Mouse (Mus musculus) forebrain, embryonic 11.5 days (tissue): ENCODE results near the gene Tiparp. TPM values are rescaled to one million over a fixed set of nuclear protein-coding genes. Genes with fewer than 3 reads are reported as not detected.

Experiments
- ATAC-seq: fragments of 200-750 bp; cut with Nextera tagmentation; replicated peaks from 2 replicates; pipeline ENCODE4 v1.8.0; 2017; ENCODE audit warnings: moderate TSS enrichment; ENCODE audit not compliant: low FRiP score
- DNase-seq: peaks from one replicate; pipeline ENCODE4 v3.0.0-alpha.2; 2017; ENCODE audit warnings: low spot score
- H3K27ac ChIP-seq: fragments of 300-500 bp; sonication (generic); 2 replicates; pipeline ENCODE4 v1.5.1; 2014; ENCODE audit warnings: low read depth, low read length
- H3K27me3 ChIP-seq: fragments of 300-500 bp; sonication (generic); 2 replicates; pipeline ENCODE4 v1.6.1; 2014; ENCODE audit warnings: mild to moderate bottlenecking, low read length, mixed read lengths; ENCODE audit not compliant: control insufficient read depth, insufficient read depth
- H3K36me3 ChIP-seq: fragments of 300-500 bp; sonication (generic); 2 replicates; pipeline ENCODE4 v1.6.1; 2014; ENCODE audit warnings: mild to moderate bottlenecking, low read length, moderate library complexity, mixed read lengths; ENCODE audit not compliant: control insufficient read depth, insufficient read depth
- H3K4me1 ChIP-seq: fragments of 300-500 bp; sonication (generic); replicated peaks from 2 replicates; pipeline ENCODE4 v1.6.1; 2014; ENCODE audit warnings: low read length, mixed read lengths; ENCODE audit not compliant: control insufficient read depth, insufficient read depth
- H3K4me2 ChIP-seq: fragments of 300-500 bp; sonication (generic); 2 replicates; pipeline ENCODE4 v1.6.1; 2014; ENCODE audit warnings: low read depth, mild to moderate bottlenecking, low read length, moderate library complexity, mixed read lengths; ENCODE audit not compliant: severe bottlenecking
- H3K4me3 ChIP-seq: fragments of 300-500 bp; sonication (generic); 2 replicates; pipeline ENCODE4 v1.5.1; 2014; ENCODE audit warnings: low read depth, low read length
- H3K9ac ChIP-seq: fragments of 300-500 bp; sonication (generic); 2 replicates; pipeline ENCODE4 v1.6.1; 2014; ENCODE audit warnings: low read length
- H3K9me3 ChIP-seq: fragments of 300-500 bp; sonication (generic); 2 replicates; pipeline ENCODE4 v1.6.1; 2016; ENCODE audit warnings: low read length, mixed read lengths; ENCODE audit not compliant: control insufficient read depth
- WGBS: fragments of 180-500 bp; shearing (Covaris S2); extraction: QIAGEN DNeasy Blood & Tissue Kit; methylation state at CpG from one replicate; pipeline ENCODE4 v1.1.7; 2014; 5-methylcytosine and 5-hydroxymethylcytosine counted together
- polyA plus RNA-seq: library from polyadenylated mRNA; unstranded; fragments of >200 nt; fragmentation: Nextera tagmentation; extraction: Ambion mirVana; gene quantifications from 2 replicates; pipeline ENCODE4 v1.2.1, GENCODE M21; 2014

Tiparp gene
- polyA plus RNA-seq, 1 experiment from 2014 or later, result 31.1 TPM

DNA sequence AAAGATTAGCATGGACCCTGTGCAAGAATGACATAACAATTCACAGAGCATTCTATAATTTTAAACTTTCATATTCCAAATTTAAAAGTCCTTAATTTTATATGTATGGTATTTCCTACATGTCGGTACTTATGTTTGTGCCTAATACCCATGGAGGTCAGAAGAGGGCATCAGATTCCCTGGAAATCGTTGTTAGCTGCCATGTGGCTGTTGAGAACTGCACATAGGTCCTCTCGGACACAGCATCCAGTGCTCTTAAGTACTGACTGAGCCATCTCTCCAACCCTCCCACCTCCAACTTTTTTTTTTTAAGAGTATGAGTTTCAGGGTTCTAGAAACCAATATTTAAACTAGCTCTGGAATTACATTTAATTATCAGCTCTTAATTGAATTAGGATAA is 2.5 kb upstream of the Tiparp start:
- Histone ChIP-seq H3K9ac (no peak overlapping the region), H3K36me3 (no peaks in the 10 kb centered on the region), H3K9me3 (no peaks in the 10 kb centered on the region), H3K4me1 (no peaks in the 10 kb centered on the region), H3K4me2 (no peak overlapping the region), H3K4me3 (no peak overlapping the region), H3K27ac (no peak overlapping the region), H3K27me3 (no peaks in the 10 kb centered on the region)
- DNase-seq (no peak), ATAC-seq (no peak)
- 85% methylated on average over 3 of the region's 3 CpGs for WGBS

DNA sequence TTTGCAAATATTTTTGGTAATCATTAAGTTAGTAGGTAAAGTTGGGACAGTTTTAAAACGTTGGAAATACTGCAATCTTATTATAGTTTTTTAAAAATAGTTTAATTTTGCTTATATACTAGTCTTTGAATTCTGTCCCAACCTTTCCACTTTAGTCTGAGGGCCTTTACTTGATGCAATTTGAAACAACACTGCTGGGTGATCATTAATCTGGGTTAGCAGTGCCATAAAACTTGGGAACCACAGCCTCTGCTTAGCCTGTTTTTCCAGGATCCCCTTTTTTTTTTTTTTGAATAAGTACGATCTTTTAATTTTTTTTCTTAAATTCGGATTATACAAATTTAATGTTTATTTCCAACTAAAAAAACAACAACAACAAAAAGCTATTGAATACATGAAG is 1.0 kb upstream of the Tiparp start:
- DNase-seq (no peak), ATAC-seq (no peak)
- Histone ChIP-seq H3K36me3 (no peaks in the 10 kb centered on the region), H3K4me2 (peak overlapping the region; percentile 53; the same call in 1 of the 2 replicates), H3K27ac (peak overlapping the region; percentile 96; the same call in 1 of the 2 replicates), H3K9me3 (no peaks in the 10 kb centered on the region), H3K9ac (peak overlapping the region; percentile 88; the same call in 1 of the 2 replicates), H3K4me1 (no peaks in the 10 kb centered on the region), H3K27me3 (no peaks in the 10 kb centered on the region), H3K4me3 (peak overlapping the region; percentile 89)
- 23% methylated on average over 3 of the region's 3 CpGs for WGBS

DNA sequence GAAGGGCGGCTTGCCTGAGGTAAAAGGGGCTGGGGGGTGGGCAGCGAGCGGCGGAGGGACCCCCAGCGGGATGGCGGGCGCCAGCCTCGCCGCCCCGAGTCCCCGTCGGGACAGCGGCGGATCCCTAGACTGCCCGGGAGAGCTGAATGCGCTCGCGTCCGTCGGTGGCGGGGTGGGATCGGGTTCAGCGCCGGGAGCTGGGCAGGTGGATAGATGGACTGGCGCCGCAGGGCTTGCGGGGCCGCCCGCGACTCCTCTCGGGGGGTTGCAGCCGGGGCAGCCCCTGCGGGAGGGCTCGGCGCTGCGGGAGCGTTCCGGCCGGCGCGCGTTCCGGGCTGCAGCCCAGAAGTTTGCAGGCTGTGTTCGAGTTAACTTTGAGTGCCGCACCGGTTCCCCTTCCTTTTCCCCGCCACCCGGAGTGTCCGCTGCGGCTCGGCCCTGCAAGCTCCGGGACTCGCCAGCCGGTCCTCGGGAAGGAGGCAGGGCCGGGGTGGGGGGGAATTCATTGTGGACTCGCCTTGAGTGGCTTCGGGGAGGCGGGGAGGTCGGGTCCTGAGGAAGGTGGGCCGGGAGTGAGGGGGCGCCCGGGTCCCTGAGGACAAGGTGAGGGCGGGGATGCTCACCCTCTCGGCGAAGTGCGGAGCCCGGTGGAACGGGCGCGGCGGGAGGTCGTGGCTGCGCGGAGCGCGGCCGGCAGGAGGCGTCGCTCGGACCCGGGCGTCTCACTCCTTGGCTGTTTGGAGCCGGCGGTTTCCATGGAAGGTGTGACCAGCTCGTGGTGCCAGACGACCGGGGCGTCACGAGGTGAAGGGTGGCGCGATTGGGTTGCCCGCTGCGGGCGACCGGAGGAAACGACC is 632 bp downstream of the Tiparp start:
- Histone ChIP-seq H3K9me3 (no peaks in the 10 kb centered on the region), H3K4me1 (no peaks in the 10 kb centered on the region), H3K4me2 (peak overlapping the region; percentile 70), H3K27ac (peak overlapping the region; percentile 96), H3K36me3 (no peaks in the 10 kb centered on the region), H3K27me3 (no peaks in the 10 kb centered on the region), H3K4me3 (peak overlapping the region; percentile 89), H3K9ac (peak overlapping the region; percentile 84)
- DNase-seq, result peak; percentile 88
- ATAC-seq, result peak; percentile 43
- under 1% methylated on average over 83 of the region's 97 CpGs for WGBS

DNA sequence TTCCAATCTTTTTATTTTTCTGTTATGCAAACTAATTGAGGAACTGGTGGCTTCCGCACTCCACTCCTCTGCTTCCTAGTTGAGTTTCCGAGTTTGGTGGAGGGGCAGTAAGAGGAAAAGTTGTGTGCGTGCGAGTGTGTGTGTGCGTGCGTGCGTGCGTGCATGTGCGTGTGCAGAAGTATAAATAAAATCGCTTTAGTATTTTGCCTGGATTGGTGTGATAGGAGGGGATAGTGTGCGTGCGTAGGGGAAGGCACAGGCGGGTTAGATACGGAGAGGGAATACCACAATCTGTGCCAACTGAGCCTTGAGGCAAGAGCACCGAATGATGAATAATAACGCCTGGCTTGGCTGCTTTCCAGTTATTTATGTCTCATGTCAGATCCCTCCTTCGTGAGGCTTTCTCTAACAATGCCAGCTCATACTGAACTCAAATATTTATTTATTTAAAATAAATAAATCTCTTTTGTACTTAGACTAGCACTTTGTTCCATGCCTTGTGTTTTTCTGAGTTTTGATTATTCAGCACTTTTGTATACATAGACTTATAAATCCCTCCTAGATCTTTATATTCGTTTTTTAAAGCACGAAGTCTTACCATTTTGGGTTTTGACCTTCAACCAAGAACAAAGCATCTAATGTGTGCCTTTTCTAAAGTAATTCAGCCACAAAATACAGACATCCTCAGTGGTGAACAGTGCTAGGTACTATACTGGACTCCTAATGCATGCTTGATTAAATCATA is 1.4 kb downstream of the Tiparp start:
- H3K4me3 ChIP-seq, result peak overlapping the region; percentile 89
- peak overlapping the region; percentile 70 for H3K4me2 ChIP-seq
- H3K4me1 ChIP-seq, result no peaks in the 10 kb centered on the region
- peak; percentile 3; the same call in 1 of the 2 replicates for ATAC-seq
- peak overlapping the region; percentile 84 for H3K9ac ChIP-seq
- H3K9me3 ChIP-seq, result no peaks in the 10 kb centered on the region
- H3K27me3 ChIP-seq, result no peaks in the 10 kb centered on the region
- no peak for DNase-seq
- WGBS, result 3% methylated on average over 19 of the region's 19 CpGs
- peak overlapping the region; percentile 96; the same call in 1 of the 2 replicates for H3K27ac ChIP-seq
- H3K36me3 ChIP-seq, result no peaks in the 10 kb centered on the region

DNA sequence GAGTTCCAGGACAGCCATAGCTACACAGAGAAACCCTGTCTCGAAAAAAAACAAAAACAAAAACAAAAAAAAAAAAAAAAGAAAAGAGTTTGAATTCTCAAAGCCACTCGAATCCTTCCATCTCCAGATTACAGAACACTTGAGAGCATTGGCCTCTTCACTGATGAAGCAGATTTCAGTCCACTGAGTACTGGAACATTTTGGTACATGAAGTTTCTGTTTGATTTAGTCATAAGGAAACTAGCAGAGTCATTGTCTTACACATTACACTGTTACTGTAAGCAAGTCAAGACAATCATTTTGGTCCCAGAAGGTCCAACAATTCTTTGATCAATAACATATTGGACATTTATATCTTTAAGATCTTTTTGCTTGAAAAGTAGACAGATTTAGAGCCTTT is 4.8 kb downstream of the Tiparp start:
- H3K36me3 ChIP-seq, result no peaks in the 10 kb centered on the region
- ATAC-seq (no peak), DNase-seq (no peak)
- H3K4me3 ChIP-seq, result no peak overlapping the region
- no peak overlapping the region for H3K9ac ChIP-seq
- no peaks in the 10 kb centered on the region for H3K9me3 ChIP-seq
- WGBS, result 94% methylated on average over 2 of the region's 2 CpGs
- no peak overlapping the region for H3K4me2 ChIP-seq
- no peaks in the 10 kb centered on the region for H3K27me3 ChIP-seq
- no peak overlapping the region for H3K27ac ChIP-seq
- H3K4me1 ChIP-seq, result no peaks in the 10 kb centered on the region

DNA sequence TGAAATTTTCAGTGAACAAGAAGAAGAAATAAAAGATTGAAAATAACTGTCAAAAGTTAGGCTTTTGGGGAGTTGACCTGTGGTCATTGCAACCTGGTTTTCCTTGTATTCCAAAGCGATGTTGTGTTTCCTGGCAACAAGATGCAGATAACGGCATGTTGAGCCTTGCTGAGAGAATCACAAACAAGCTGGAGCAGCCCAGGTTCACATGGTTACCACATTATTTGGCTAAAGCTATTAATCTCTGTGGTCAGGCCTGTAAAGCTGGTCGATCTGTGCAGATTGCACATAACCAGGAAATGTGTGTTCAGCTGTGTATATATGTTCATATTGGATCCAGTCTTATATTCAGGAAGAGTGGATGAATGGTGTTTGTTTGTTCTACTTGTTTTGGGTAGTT is 5.4 kb downstream of the Tiparp start:
- no peak for DNase-seq
- H3K4me1 ChIP-seq, result no peaks in the 10 kb centered on the region
- no peak overlapping the region for H3K27ac ChIP-seq
- no peaks in the 10 kb centered on the region for H3K36me3 ChIP-seq
- H3K9me3 ChIP-seq, result no peaks in the 10 kb centered on the region
- H3K9ac ChIP-seq, result no peak overlapping the region
- no peak overlapping the region for H3K4me2 ChIP-seq
- no peaks in the 10 kb centered on the region for H3K27me3 ChIP-seq
- WGBS, result 53% methylated on average over 3 of the region's 3 CpGs
- no peak for ATAC-seq
- H3K4me3 ChIP-seq, result no peak overlapping the region

DNA sequence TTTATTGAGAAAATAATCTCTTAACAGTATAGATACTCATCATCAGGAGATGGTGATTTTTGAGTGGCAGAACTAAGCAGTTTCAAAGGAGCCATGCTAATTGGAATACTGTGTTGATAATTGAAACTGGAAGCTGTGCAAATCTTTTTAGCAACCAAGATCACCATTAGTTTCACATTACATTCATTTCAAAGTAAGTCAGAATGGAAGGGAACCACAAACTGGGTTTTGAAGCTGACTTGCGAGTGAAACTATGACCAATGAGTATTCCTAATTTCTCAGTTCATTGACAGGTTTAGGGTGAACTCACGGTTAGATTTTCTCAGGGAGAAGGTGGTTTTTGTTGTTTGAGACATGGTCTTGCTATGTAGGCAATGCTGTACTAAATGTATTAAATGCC is 6.3 kb downstream of the Tiparp start:
- no peak overlapping the region for H3K4me2 ChIP-seq
- ATAC-seq, result no peak

DNA sequence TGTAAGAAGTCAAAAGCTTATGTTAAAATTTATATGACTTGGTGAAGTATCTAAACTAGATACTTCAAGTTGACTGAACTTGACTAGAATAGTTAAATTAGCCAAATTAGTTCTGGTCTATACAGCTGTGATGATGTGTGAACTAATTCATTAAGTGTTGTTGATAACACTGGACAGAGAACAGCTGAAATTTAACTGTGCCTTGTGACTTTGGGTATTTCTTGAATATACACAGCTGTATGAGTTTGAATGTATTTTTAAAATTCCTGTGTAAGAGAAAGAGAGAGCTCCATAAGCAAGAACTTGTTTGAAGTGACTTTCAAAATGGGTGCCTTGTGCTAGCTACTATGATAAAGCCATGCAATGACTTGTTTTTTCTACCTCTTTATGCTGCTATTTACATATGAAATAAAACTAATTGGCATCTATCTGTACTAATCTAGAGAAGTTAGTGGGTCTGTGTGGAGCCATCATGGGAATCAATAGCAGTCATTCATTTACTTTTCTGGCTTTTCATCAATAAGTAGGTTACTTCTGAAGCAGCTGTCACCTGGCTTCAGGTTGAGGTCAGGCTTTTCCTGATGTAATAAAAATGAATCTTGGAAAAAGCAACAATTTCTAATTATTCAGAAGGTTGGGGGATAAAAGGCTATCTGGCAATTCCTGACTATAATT is 7.0 kb downstream of the Tiparp start:
- Histone ChIP-seq H3K27me3 (no peaks in the 10 kb centered on the region), H3K27ac (no peak overlapping the region), H3K9me3 (no peaks in the 10 kb centered on the region), H3K36me3 (no peaks in the 10 kb centered on the region), H3K4me3 (no peak overlapping the region), H3K4me1 (no peaks in the 10 kb centered on the region), H3K4me2 (no peak overlapping the region), H3K9ac (no peak overlapping the region)
- DNase-seq (no peak), ATAC-seq (no peak)

More for the DNA sequence above, 6.3 kb downstream of the Tiparp start:
- DNase-seq, result no peak
- no peak overlapping the region for H3K4me3 ChIP-seq
- no peaks in the 10 kb centered on the region for H3K27me3 ChIP-seq
- WGBS, result 40% methylated on average over 2 of the region's 2 CpGs
- H3K36me3 ChIP-seq, result no peaks in the 10 kb centered on the region
- no peak overlapping the region for H3K27ac ChIP-seq
- H3K4me1 ChIP-seq, result no peaks in the 10 kb centered on the region
- no peak overlapping the region for H3K9ac ChIP-seq
- no peaks in the 10 kb centered on the region for H3K9me3 ChIP-seq
